Mouse (Mus musculus): ENCODE data around the gene Smim4. TPM values are rescaled to one million over a fixed set of nuclear protein-coding genes. Genes with fewer than 3 reads are reported as not detected.
A peak's percentile ranks its signal among the peaks of the same experiment; 100 is the strongest.

The Smim4 gene
- total and polyA plus RNA-seq, 2 experiments from 2014 or later: 5.0 to 59.5 TPM

DNA sequence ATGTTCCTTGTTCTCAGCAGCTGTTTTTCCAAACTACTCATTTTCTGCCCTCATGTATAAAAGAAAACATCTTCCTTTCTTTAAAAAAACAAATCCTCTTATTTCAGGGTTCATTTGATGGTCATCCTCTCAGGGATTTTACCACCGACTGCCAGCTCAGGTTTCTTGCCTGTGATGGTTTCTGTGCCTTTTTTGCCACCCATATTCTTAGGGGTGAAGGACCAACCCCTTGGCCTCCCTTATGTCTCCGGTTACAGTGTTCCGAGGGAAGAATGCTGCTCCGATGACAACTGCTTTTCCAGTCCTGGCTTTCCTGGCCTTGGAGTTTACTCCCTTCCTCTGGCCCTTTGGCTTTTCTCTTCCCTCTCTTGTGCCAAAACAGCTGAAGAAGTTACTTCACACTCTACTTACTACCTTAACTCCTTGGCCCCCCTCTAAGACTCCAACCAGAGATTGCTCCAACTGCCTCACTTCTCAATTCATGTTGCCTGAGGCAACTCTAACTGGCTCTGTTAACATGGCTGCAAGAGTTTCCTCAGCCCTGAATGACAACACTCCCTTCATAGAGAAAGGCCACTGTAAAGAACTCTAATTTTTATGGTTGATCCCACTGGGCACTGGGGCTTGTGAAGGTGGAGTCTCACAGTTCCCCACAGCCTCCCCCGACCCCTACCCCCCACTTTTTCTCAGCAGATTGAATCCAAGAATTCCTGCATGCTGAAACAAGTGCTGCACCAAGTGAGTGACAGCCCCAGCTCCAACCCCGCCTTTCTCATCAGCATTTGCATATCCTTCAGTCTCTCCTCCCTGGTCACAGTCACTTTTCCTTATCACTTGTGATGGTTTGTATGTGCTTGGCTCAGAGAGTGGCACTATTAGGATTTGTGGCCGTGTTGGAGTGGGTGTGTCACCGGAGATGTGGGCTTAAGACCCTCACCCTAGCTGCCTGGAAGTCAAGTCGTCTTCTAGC is 3.4 kb downstream of the Smim4 start:
- ATAC-seq: no peak
- H3K36me3 ChIP-seq (ENCODE audit: insufficient read depth, low read length): no peaks in the 10 kb centered on the region
- H3K9ac ChIP-seq (replicated peaks; ENCODE audit: low read length): no peak overlapping the region

DNA sequence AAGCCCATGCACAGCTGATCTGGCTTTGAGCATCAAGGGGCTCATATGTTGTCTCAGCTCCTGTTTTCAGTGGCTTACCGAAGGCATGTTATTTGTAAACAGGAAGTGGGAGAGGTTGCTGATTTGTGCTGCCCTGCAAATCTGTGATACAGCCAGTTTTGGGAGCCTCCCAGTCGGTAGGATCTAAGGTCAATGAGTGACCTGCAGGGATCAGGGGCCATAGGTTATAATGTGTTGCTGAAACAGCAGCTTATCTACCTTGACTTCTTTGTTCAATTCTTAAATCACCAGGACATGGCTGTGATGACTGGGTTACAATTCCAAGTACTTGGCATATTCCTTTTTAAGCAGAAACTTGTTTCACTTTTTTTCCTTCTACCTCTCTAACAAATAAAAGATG is 13.2 kb downstream of the Smim4 start:
- Histone ChIP-seq H3K4me3 (ENCODE audit: low read length) (no peak overlapping the region), H3K27ac (no peak overlapping the region), H3K9ac (replicated peaks; ENCODE audit: low read length) (no peak overlapping the region), H3K9me3 (ENCODE audit: low read length) (no peaks in the 10 kb centered on the region), H3K4me2 (ENCODE audit: low read depth, low read length) (no peak overlapping the region), H3K4me1 (ENCODE audit: insufficient read depth, low read length) (no peaks in the 10 kb centered on the region), H3K36me3 (ENCODE audit: insufficient read depth, low read length) (peaks cover 32% of the 10 kb centered on the region), H3K27me3 (ENCODE audit: insufficient read depth, low read length) (no peaks in the 10 kb centered on the region)
- no peak for DNase-seq (ENCODE audit: low spot score)
- no peak for TF ChIP-seq CTCF (IDR thresholded peaks at IDR 0.05; ENCODE audit: low read depth)
- no peak for ATAC-seq
- 76% methylated on average over 2 of the region's 2 CpGs for WGBS

More for the DNA sequence above, 3.4 kb downstream of the Smim4 start:
- 0 out of 2 replicates have a peak overlapping the region, but pooled peaks have one; percentile 26 for H3K27ac ChIP-seq
- no peak for TF ChIP-seq CTCF (IDR thresholded peaks at IDR 0.05; ENCODE audit: low read depth)
- no peaks in the 10 kb centered on the region for H3K9me3 ChIP-seq (ENCODE audit: low read length)
- peaks cover 15% of the 10 kb centered on the region for H3K4me1 ChIP-seq (ENCODE audit: insufficient read depth, low read length)
- no peaks in the 10 kb centered on the region for H3K27me3 ChIP-seq (ENCODE audit: insufficient read depth, low read length)
- no peak overlapping the region for H3K4me2 ChIP-seq (ENCODE audit: low read depth, low read length)
- DNase-seq (ENCODE audit: low spot score): no peak
- no peak overlapping the region for H3K4me3 ChIP-seq (ENCODE audit: low read length)
- 74% methylated on average over 9 of the region's 9 CpGs for WGBS

DNA sequence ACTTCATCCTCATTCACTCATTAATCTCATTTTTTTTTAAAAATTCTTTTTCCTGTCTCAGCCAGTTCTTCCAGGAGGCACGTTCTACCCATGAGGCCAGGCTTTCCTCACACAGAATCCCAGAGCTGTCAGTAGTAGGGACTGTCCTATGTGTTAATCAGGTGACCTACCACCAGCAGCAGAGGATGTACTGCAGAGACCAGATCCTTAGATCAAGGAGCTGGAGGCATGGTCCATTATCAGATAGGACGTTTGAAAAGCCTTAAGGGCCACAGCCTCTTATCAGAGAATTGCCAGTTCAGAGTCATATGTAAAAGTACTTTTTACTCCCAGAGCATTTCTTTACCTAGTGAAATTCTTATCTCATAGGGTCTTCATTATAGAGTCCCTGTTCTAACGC is 14.7 kb downstream of the Smim4 start:
- no peak for TF ChIP-seq CTCF (IDR thresholded peaks at IDR 0.05; ENCODE audit: low read depth)
- H3K9ac ChIP-seq (replicated peaks; ENCODE audit: low read length): no peak overlapping the region
- no peak for DNase-seq (ENCODE audit: low spot score)
- WGBS: 86% methylated on average over 3 of the region's 3 CpGs
- no peak for ATAC-seq
- H3K4me2 ChIP-seq (ENCODE audit: low read depth, low read length): no peak overlapping the region
- no peaks in the 10 kb centered on the region for H3K9me3 ChIP-seq (ENCODE audit: low read length)
- no peaks in the 10 kb centered on the region for H3K4me1 ChIP-seq (ENCODE audit: insufficient read depth, low read length)
- no peaks in the 10 kb centered on the region for H3K27me3 ChIP-seq (ENCODE audit: insufficient read depth, low read length)
- H3K36me3 ChIP-seq (ENCODE audit: insufficient read depth, low read length): peaks cover 38% of the 10 kb centered on the region
- no peak overlapping the region for H3K4me3 ChIP-seq (ENCODE audit: low read length)
- H3K27ac ChIP-seq: no peak overlapping the region

DNA sequence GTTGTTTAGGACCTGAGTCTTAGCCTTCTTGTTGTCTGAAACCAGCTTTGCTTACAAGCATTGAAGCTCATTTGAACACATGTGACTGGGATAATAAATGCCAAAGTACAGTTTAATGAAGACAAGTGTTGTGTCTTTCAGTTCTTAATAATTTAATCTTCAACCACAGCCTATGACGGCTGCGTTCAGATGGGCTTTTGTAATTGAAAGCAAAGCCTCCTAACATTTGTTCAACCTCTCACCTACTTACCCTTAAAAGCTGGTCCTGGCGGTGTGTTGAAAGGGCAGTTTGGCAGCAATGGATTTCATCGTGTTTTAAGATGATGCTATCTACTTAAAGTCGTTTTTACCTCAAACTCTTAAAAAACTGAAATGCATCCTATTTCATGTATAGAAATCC is 16.6 kb downstream of the Smim4 start:
- TF ChIP-seq CTCF (IDR thresholded peaks at IDR 0.05; ENCODE audit: low read depth): no peak
- H3K27me3 ChIP-seq (ENCODE audit: insufficient read depth, low read length): no peaks in the 10 kb centered on the region
- H3K4me2 ChIP-seq (ENCODE audit: low read depth, low read length): no peak overlapping the region
- H3K4me3 ChIP-seq (ENCODE audit: low read length): no peak overlapping the region
- no peaks in the 10 kb centered on the region for H3K9me3 ChIP-seq (ENCODE audit: low read length)
- ATAC-seq (no peak), DNase-seq (ENCODE audit: low spot score) (no peak)
- no peak overlapping the region for H3K27ac ChIP-seq
- H3K36me3 ChIP-seq (ENCODE audit: insufficient read depth, low read length): peaks cover 30% of the 10 kb centered on the region
- H3K4me1 ChIP-seq (ENCODE audit: insufficient read depth, low read length): no peaks in the 10 kb centered on the region
- H3K9ac ChIP-seq (replicated peaks; ENCODE audit: low read length): no peak overlapping the region
- WGBS: 82% methylated on average over 5 of the region's 5 CpGs

DNA sequence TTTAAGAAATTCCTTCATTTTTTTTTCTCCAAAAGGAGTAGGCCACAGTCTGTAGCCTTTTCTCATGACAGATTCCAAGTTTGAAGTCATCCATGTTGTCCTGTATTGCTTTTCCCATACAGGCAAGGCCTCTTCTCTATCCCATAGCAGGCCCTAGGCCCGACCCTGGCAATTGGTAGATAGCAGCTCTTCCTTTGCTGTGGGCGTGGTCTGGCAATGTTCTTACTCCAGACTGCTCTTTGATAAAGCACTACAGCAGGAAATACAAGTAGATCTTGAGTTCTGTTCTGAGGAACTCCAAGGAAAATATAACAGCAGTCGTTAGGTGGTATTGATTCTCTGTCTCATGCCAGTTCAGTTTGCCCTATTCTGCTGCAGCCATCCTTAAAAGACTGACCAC is 18.1 kb downstream of the Smim4 start:
- Histone ChIP-seq H3K9ac (replicated peaks; ENCODE audit: low read length) (no peak overlapping the region), H3K4me1 (ENCODE audit: insufficient read depth, low read length) (no peaks in the 10 kb centered on the region), H3K4me3 (ENCODE audit: low read length) (no peak overlapping the region), H3K9me3 (ENCODE audit: low read length) (no peaks in the 10 kb centered on the region), H3K4me2 (ENCODE audit: low read depth, low read length) (no peak overlapping the region), H3K36me3 (ENCODE audit: insufficient read depth, low read length) (peaks cover 35% of the 10 kb centered on the region), H3K27me3 (ENCODE audit: insufficient read depth, low read length) (no peaks in the 10 kb centered on the region), H3K27ac (no peak overlapping the region)
- DNase-seq (ENCODE audit: low spot score): no peak
- TF ChIP-seq CTCF (IDR thresholded peaks at IDR 0.05; ENCODE audit: low read depth): no peak
- 87% methylated on average over 3 of the region's 3 CpGs for WGBS
- ATAC-seq: no peak

DNA sequence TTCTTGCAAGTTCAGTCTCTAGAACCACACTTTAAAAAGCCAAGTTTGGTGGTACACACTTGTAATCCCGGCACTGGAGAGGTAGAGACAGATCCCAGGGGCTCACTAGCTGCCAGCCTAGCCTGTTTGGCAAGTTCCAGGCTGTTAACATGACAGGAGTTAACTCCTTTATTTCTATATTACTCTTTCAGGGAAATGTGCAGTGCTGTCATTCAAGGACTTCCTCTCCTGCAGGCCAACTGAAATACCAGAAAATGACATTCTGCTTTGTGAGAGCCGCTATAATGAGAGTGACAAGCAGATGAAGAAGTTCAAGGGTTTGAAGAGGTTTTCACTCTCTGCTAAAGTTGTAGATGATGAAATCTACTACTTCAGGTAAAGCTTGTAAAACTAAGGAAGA is 23.6 kb downstream of the Smim4 start:
- no peak overlapping the region for H3K9ac ChIP-seq (replicated peaks; ENCODE audit: low read length)
- ATAC-seq: no peak
- H3K4me3 ChIP-seq (ENCODE audit: low read length): no peak overlapping the region
- DNase-seq (ENCODE audit: low spot score): no peak
- 97% methylated on average over 2 of the region's 2 CpGs for WGBS
- H3K27ac ChIP-seq: no peak overlapping the region
- no peak for TF ChIP-seq CTCF (IDR thresholded peaks at IDR 0.05; ENCODE audit: low read depth)
- H3K4me1 ChIP-seq (ENCODE audit: insufficient read depth, low read length): no peaks in the 10 kb centered on the region
- H3K4me2 ChIP-seq (ENCODE audit: low read depth, low read length): no peak overlapping the region
- peaks cover 28% of the 10 kb centered on the region for H3K36me3 ChIP-seq (ENCODE audit: insufficient read depth, low read length)
- H3K9me3 ChIP-seq (ENCODE audit: low read length): no peaks in the 10 kb centered on the region
- no peaks in the 10 kb centered on the region for H3K27me3 ChIP-seq (ENCODE audit: insufficient read depth, low read length)

DNA sequence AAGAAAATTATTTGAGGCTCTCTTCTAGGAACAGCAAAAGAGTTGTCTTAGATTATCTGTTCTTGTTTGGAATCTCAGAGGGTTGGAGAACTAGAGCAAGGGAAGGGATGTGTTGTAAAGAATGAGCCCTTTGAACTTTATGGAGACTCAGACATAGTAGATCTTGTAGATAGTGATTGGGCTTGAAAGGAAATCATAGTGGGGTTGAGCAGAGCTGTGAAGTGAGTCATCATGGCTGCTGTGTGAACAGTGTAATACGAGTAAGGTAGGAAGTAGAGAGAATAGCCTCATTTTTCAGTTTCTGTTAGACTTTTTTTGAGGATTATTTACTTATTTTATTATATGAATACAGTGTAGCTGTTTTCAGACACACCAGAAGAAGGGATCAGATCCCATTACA is 38.8 kb downstream of the Smim4 start:
- Histone ChIP-seq H3K27ac (no peak overlapping the region), H3K4me3 (ENCODE audit: low read length) (no peak overlapping the region), H3K36me3 (ENCODE audit: insufficient read depth, low read length) (peaks cover 42% of the 10 kb centered on the region), H3K4me2 (ENCODE audit: low read depth, low read length) (no peak overlapping the region), H3K9me3 (ENCODE audit: low read length) (no peaks in the 10 kb centered on the region), H3K9ac (replicated peaks; ENCODE audit: low read length) (no peak overlapping the region), H3K4me1 (ENCODE audit: insufficient read depth, low read length) (no peaks in the 10 kb centered on the region), H3K27me3 (ENCODE audit: insufficient read depth, low read length) (no peaks in the 10 kb centered on the region)
- TF ChIP-seq CTCF (IDR thresholded peaks at IDR 0.05; ENCODE audit: low read depth): no peak
- WGBS: 97% methylated on average over 1 of the region's 1 CpGs
- ATAC-seq (no peak), DNase-seq (ENCODE audit: low spot score) (no peak)
